Mouse (Mus musculus): ENCODE results near the gene Usp36. TPM values are rescaled to one million over a fixed set of nuclear protein-coding genes. Genes with fewer than 3 reads are reported as not detected.
"Not testable (repeated sequence)": the region's sequence is repeated elsewhere in the genome, so short reads cannot be mapped to it uniquely, and the experiment has no call there.

Gene Usp36
- polyA plus RNA-seq, 2 experiments = 17.7 to 24.3 TPM

- Histone ChIP-seq H3K27ac (replicated peaks; ENCODE audit: low read depth, low read length) (no peak overlapping the region), H3K4me2 (replicated peaks; ENCODE audit: low read depth, low read length, severe bottlenecking) (no peak overlapping the region), H3K4me3 (replicated peaks; ENCODE audit: low read length) (no peak overlapping the region), H3K9ac (ENCODE audit: low read depth, low read length, severe bottlenecking) (no peak overlapping the region), H3K9me3 (ENCODE audit: control insufficient read depth, low read length) (no peaks in the 10 kb centered on the region), H3K27me3 (ENCODE audit: control insufficient read depth, insufficient read depth, low read length) (no peaks in the 10 kb centered on the region), H3K4me1 (ENCODE audit: control insufficient read depth, insufficient read depth, low read length) (peaks cover 8% of the 10 kb centered on the region), H3K36me3 (ENCODE audit: control insufficient read depth, insufficient read depth, low read length) (peaks cover 72% of the 10 kb centered on the region)
- no peak for TF ChIP-seq POLR2A (IDR thresholded peaks at IDR 0.05; ENCODE audit: borderline replicate concordance, extremely low read depth, insufficient read depth, insufficient read length)
- 20% methylated on average over 7 of the region's 7 CpGs for WGBS
- ATAC-seq (ENCODE audit: low FRiP score, low read depth) (no peak), DNase-seq (ENCODE audit: low spot score) (peak; percentile 67)
Measured at GRCm38 (mm10) chr11:118317129-118317528, 27.1 kb upstream of the Usp36 start.

GRCm38 (mm10) chr11:118316231-118316806 is 26.3 kb upstream of the Usp36 start:
- H3K9ac ChIP-seq (ENCODE audit: low read depth, low read length, severe bottlenecking) = no peak overlapping the region
- H3K36me3 ChIP-seq (ENCODE audit: control insufficient read depth, insufficient read depth, low read length) = peaks cover 79% of the 10 kb centered on the region
- TF ChIP-seq POLR2A (IDR thresholded peaks at IDR 0.05; ENCODE audit: borderline replicate concordance, extremely low read depth, insufficient read depth, insufficient read length) = no peak
- no peaks in the 10 kb centered on the region for H3K27me3 ChIP-seq (ENCODE audit: control insufficient read depth, insufficient read depth, low read length)
- DNase-seq (ENCODE audit: low spot score) (no peak), ATAC-seq (ENCODE audit: low FRiP score, low read depth) (no peak)
- H3K9me3 ChIP-seq (ENCODE audit: control insufficient read depth, low read length) = no peaks in the 10 kb centered on the region
- H3K27ac ChIP-seq (replicated peaks; ENCODE audit: low read depth, low read length) = no peak overlapping the region
- WGBS = 87% methylated on average over 8 of the region's 8 CpGs
- H3K4me2 ChIP-seq (replicated peaks; ENCODE audit: low read depth, low read length, severe bottlenecking) = no peak overlapping the region
- no peak overlapping the region for H3K4me3 ChIP-seq (replicated peaks; ENCODE audit: low read length)
- peaks cover 1% of the 10 kb centered on the region; the same call in 1 of the 2 replicates for H3K4me1 ChIP-seq (ENCODE audit: control insufficient read depth, insufficient read depth, low read length)

DNA sequence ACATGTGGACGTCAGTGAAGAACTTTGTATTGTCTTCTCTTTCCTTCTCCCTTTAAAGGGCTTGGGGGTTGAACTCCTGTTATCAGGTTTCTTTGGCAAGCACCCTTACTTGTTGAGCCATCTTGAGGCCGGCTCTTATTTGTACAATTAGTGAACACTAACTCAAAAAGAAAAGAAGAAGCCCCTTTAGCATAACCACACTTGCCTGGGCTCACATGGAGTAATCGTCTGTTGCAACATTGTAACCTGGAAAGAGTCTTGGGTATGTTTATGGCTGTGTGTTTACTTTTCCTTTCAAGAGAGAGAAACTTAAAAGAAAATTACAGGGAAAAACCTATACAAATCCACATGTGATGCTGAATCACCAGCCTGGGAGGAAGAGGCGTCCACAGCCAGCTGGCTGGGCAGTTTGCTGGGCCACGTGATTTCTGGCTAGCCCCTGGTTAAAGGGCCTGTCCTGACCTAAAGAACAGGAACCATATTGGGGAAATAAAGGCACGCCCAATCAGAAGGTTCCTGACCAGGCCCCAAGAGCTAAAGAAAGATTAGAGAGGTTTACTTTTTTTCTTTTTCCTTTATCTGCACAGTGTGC is 22.2 kb upstream of the Usp36 start:
- Histone ChIP-seq H3K4me3 (replicated peaks; ENCODE audit: low read length) (no peak overlapping the region), H3K4me2 (replicated peaks; ENCODE audit: low read depth, low read length, severe bottlenecking) (no peak overlapping the region), H3K36me3 (ENCODE audit: control insufficient read depth, insufficient read depth, low read length) (peaks cover 81% of the 10 kb centered on the region), H3K4me1 (ENCODE audit: control insufficient read depth, insufficient read depth, low read length) (no peaks in the 10 kb centered on the region), H3K27me3 (ENCODE audit: control insufficient read depth, insufficient read depth, low read length) (no peaks in the 10 kb centered on the region), H3K9me3 (ENCODE audit: control insufficient read depth, low read length) (peaks cover 8% of the 10 kb centered on the region; the same call in 1 of the 2 replicates), H3K9ac (ENCODE audit: low read depth, low read length, severe bottlenecking) (no peak overlapping the region), H3K27ac (replicated peaks; ENCODE audit: low read depth, low read length) (no peak overlapping the region)
- TF ChIP-seq POLR2A (IDR thresholded peaks at IDR 0.05; ENCODE audit: borderline replicate concordance, extremely low read depth, insufficient read depth, insufficient read length) = no peak
- DNase-seq (ENCODE audit: low spot score) (no peak), ATAC-seq (ENCODE audit: low FRiP score, low read depth) (no peak)
- WGBS = 87% methylated on average over 6 of the region's 6 CpGs

GRCm38 (mm10) chr11:118307962-118308361 is 17.9 kb upstream of the Usp36 start:
- not testable (repeated sequence) for H3K9ac ChIP-seq (ENCODE audit: low read depth, low read length, severe bottlenecking); H3K4me3 ChIP-seq (replicated peaks; ENCODE audit: low read length); H3K4me2 ChIP-seq (replicated peaks; ENCODE audit: low read depth, low read length, severe bottlenecking); H3K9me3 ChIP-seq (ENCODE audit: control insufficient read depth, low read length); DNase-seq (ENCODE audit: low spot score); H3K27ac ChIP-seq (replicated peaks; ENCODE audit: low read depth, low read length); H3K4me1 ChIP-seq (ENCODE audit: control insufficient read depth, insufficient read depth, low read length); ATAC-seq (ENCODE audit: low FRiP score, low read depth); H3K27me3 ChIP-seq (ENCODE audit: control insufficient read depth, insufficient read depth, low read length)
- WGBS = 83% methylated on average over 2 of the region's 2 CpGs
- peaks cover 59% of the 10 kb centered on the region for H3K36me3 ChIP-seq (ENCODE audit: control insufficient read depth, insufficient read depth, low read length)

GRCm38 (mm10) chr11:118303959-118304358 is 13.9 kb upstream of the Usp36 start:
- not testable (repeated sequence) for H3K9ac ChIP-seq (ENCODE audit: low read depth, low read length, severe bottlenecking); DNase-seq (ENCODE audit: low spot score); H3K27me3 ChIP-seq (ENCODE audit: control insufficient read depth, insufficient read depth, low read length); ATAC-seq (ENCODE audit: low FRiP score, low read depth); H3K4me3 ChIP-seq (replicated peaks; ENCODE audit: low read length); H3K4me1 ChIP-seq (ENCODE audit: control insufficient read depth, insufficient read depth, low read length); H3K27ac ChIP-seq (replicated peaks; ENCODE audit: low read depth, low read length); H3K4me2 ChIP-seq (replicated peaks; ENCODE audit: low read depth, low read length, severe bottlenecking); H3K9me3 ChIP-seq (ENCODE audit: control insufficient read depth, low read length)
- WGBS = 82% methylated on average over 4 of the region's 4 CpGs
- peaks cover 45% of the 10 kb centered on the region for H3K36me3 ChIP-seq (ENCODE audit: control insufficient read depth, insufficient read depth, low read length)
